Mouse (Mus musculus): Measurements from ENCODE around the gene Asb9.

DNA sequence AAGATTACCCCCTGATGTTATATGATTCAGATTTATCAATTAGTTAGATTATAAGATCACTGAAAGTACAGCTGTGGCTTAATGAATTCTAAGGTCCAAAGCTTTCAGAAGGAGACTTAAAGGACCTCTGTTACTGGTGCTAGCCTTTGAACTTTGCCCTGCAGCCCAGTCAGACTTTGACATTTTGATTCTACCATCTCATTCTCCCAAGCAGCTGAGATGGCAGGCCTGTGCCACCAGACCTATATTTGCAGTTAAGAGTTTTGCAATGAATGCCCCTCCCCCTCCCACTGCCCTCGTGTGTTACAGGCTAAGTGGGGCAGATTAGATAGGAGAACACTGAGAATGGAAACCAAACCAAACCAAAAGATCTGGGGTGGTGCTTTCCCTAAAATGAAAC is 20.4 kb downstream of the Asb9 start:
- no peak for TF ChIP-seq CTCF (IDR thresholded peaks at IDR 0.05; ENCODE audit: low read depth)
- no peak for TF ChIP-seq EP300 (IDR thresholded peaks at IDR 0.05; ENCODE audit: low read depth)
